Mouse (Mus musculus): ENCODE data around the gene Sec31a.

DNA sequence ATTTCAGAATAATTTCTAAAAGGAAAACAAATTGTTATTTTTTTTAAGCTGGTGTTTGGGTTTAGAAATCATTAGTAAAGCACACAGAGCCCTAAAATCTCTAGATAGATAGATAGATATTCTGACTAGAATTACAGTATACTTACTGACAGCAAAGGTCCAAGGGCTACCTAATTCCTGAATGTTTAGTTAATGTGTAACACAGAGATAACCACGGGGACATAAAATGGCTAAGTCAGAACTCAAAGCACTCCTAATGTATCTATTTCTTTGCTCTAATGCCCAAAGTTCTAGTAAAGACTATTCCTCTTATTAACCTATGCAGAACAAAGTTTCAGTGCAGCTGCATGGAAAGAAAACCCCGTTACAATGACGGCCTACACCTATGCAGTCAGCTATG is 3.1 kb downstream of the Sec31a start:
- TF ChIP-seq CTCF (IDR thresholded peaks at IDR 0.05; ENCODE audit: low read depth) (no peak), EP300 (IDR thresholded peaks at IDR 0.05; ENCODE audit: low read depth) (no peak)

All from liver, postnatal 0 days (tissue).